Mouse (Mus musculus): Measurements from ENCODE around the gene Ddx17. TPM values are rescaled to one million over a fixed set of nuclear protein-coding genes. Genes with fewer than 3 reads are reported as not detected.
A peak's percentile ranks its signal among the peaks of the same experiment; 100 is the strongest.

The Ddx17 gene
- polyA plus RNA-seq, 1 experiment from 2014 or later: 38.6 TPM

DNA sequence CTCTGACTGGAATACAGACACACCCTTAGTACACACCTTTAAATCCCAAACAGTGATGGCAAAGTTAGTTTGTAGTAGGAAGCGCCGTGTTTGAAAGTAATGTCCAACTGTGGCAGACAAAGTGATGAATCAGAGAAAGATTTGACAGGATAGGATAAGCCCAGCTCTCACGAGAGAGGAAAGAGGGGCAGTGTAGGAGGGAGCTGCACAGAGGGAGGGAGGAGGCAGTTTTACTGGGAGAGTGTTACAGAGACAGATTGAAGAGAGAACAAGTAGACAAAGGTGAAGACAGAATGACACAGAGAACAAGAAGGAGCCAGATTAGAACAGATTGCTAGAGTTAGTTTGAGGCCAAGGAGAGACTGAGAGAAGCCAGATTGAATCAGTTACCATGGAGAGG is 13.1 kb upstream of the Ddx17 start:
- ATAC-seq (replicated peaks; ENCODE audit: low FRiP score, low read depth): no peak
- H3K36me3 ChIP-seq (ENCODE audit: insufficient read depth, low read length): no peaks in the 10 kb centered on the region
- no peak for DNase-seq (ENCODE audit: low spot score)
- H3K4me1 ChIP-seq (replicated peaks; ENCODE audit: insufficient read depth, low read length): no peaks in the 10 kb centered on the region
- H3K4me2 ChIP-seq (ENCODE audit: low read length): no peak overlapping the region
- H3K9me3 ChIP-seq (replicated peaks; ENCODE audit: low read length): no peaks in the 10 kb centered on the region
- WGBS: 69% methylated on average over 3 of the region's 3 CpGs
- no peak overlapping the region for H3K4me3 ChIP-seq (replicated peaks; ENCODE audit: low read depth, low read length)
- H3K9ac ChIP-seq (ENCODE audit: low read depth, low read length): no peak overlapping the region
- TF ChIP-seq CTCF (IDR thresholded peaks at IDR 0.05; ENCODE audit: low read depth): no peak
- H3K27ac ChIP-seq: no peak overlapping the region
- no peaks in the 10 kb centered on the region for H3K27me3 ChIP-seq (ENCODE audit: insufficient read depth, low read length)

GRCm38 (mm10) chr15:79552566-79552965 is 6.0 kb upstream of the Ddx17 start:
- TF ChIP-seq CTCF (IDR thresholded peaks at IDR 0.05; ENCODE audit: low read depth): no peak
- H3K4me3 ChIP-seq (replicated peaks; ENCODE audit: low read depth, low read length): no peak overlapping the region
- no peak for DNase-seq (ENCODE audit: low spot score)
- no peak overlapping the region for H3K9ac ChIP-seq (ENCODE audit: low read depth, low read length)
- H3K4me1 ChIP-seq (replicated peaks; ENCODE audit: insufficient read depth, low read length): no peaks in the 10 kb centered on the region
- ATAC-seq (replicated peaks; ENCODE audit: low FRiP score, low read depth): no peak
- 64% methylated on average over 5 of the region's 5 CpGs for WGBS
- H3K27ac ChIP-seq: no peak overlapping the region
- no peaks in the 10 kb centered on the region for H3K27me3 ChIP-seq (ENCODE audit: insufficient read depth, low read length)
- no peak overlapping the region for H3K4me2 ChIP-seq (ENCODE audit: low read length)
- no peaks in the 10 kb centered on the region for H3K36me3 ChIP-seq (ENCODE audit: insufficient read depth, low read length)
- no peaks in the 10 kb centered on the region for H3K9me3 ChIP-seq (replicated peaks; ENCODE audit: low read length)

- Histone ChIP-seq H3K9me3 (replicated peaks; ENCODE audit: low read length) (no peaks in the 10 kb centered on the region), H3K27ac (no peak overlapping the region), H3K36me3 (ENCODE audit: insufficient read depth, low read length) (peaks cover 1% of the 10 kb centered on the region), H3K4me1 (replicated peaks; ENCODE audit: insufficient read depth, low read length) (no peaks in the 10 kb centered on the region; the same call in 1 of the 2 replicates), H3K4me3 (replicated peaks; ENCODE audit: low read depth, low read length) (no peak overlapping the region), H3K9ac (ENCODE audit: low read depth, low read length) (no peak overlapping the region), H3K4me2 (ENCODE audit: low read length) (no peak overlapping the region), H3K27me3 (ENCODE audit: insufficient read depth, low read length) (no peaks in the 10 kb centered on the region)
- DNase-seq (ENCODE audit: low spot score) (no peak), ATAC-seq (replicated peaks; ENCODE audit: low FRiP score, low read depth) (no peak)
- TF ChIP-seq CTCF (IDR thresholded peaks at IDR 0.05; ENCODE audit: low read depth): no peak
- 97% methylated on average over 2 of the region's 2 CpGs for WGBS
These were observed 1.7 kb upstream of the Ddx17 start for GRCm38 (mm10) chr15:79548226-79548625.

DNA sequence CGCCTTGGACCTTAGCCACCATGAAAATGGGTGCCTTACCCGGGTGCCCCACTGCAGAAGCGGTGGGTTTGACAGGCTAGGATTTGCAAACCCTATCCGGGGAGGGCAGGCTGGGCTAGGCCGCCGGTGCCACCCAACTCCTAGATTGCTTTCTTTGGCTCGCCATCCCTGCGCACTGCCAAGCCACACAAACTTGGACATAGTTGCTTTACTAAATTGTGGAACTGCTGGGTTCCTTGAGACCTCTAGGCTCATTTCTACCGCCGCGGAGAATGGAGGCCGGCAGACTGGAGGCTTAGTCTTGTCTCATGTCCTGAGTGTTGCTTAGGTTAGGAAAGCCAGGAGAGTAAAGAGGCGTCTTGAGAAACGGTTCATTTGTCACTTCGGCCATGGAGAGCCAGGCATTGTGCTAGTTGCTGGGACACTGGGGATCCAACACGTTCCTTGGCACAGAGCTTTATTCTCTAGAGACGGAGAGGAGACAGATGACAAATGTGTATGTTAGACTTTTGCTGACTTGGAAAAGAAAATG is 814 bp upstream of the Ddx17 start:
- Histone ChIP-seq H3K27ac (peak overlapping the region; percentile 97), H3K4me1 (replicated peaks; ENCODE audit: insufficient read depth, low read length) (no peaks in the 10 kb centered on the region; the same call in 1 of the 2 replicates), H3K36me3 (ENCODE audit: insufficient read depth, low read length) (peaks cover 8% of the 10 kb centered on the region), H3K4me2 (ENCODE audit: low read length) (peak overlapping the region; percentile 64), H3K4me3 (replicated peaks; ENCODE audit: low read depth, low read length) (peak overlapping the region; percentile 33; the same call in 1 of the 2 replicates), H3K27me3 (ENCODE audit: insufficient read depth, low read length) (no peaks in the 10 kb centered on the region), H3K9me3 (replicated peaks; ENCODE audit: low read length) (no peaks in the 10 kb centered on the region), H3K9ac (ENCODE audit: low read depth, low read length) (peak overlapping the region; percentile 64; the same call in 1 of the 2 replicates)
- WGBS: 84% methylated on average over 17 of the region's 17 CpGs
- ATAC-seq (replicated peaks; ENCODE audit: low FRiP score, low read depth) (peak; percentile 5; the same call in 1 of the 2 replicates), DNase-seq (ENCODE audit: low spot score) (no peak)
- no peak for TF ChIP-seq CTCF (IDR thresholded peaks at IDR 0.05; ENCODE audit: low read depth)

DNA sequence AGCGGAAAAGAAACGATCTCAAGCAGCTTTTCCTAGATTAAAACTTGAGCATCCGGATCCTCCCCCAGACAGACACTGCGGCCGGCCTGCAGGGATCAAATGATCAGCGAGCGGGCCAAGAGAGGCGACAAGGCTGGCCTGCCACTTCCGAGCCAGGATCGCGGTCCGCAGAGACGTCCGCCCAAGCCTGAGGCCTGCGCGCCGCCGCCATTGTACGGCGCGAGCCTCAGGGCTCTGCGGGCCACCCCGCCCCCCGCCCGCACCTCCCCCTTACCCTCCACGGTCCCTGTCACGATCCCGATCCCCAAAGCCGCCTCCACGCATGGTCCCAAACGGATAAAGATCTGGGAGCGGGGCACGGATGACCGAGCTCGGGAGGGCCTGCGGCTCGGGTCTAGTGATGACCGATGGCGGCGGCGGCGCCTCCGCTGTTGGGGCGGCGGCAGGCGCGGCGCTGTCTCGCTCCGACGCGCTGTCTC is 581 bp downstream of the Ddx17 start:
- ATAC-seq (replicated peaks; ENCODE audit: low FRiP score, low read depth) (peak; percentile 66), DNase-seq (ENCODE audit: low spot score) (peak; percentile 90)
- H3K4me1 ChIP-seq (replicated peaks; ENCODE audit: insufficient read depth, low read length): no peaks in the 10 kb centered on the region; the same call in 1 of the 2 replicates
- H3K27ac ChIP-seq: peak overlapping the region; percentile 99
- H3K36me3 ChIP-seq (ENCODE audit: insufficient read depth, low read length): peaks cover 20% of the 10 kb centered on the region
- peak overlapping the region; percentile 75 for H3K4me3 ChIP-seq (replicated peaks; ENCODE audit: low read depth, low read length)
- no peaks in the 10 kb centered on the region for H3K27me3 ChIP-seq (ENCODE audit: insufficient read depth, low read length)
- WGBS: under 1% methylated on average over 51 of the region's 52 CpGs
- TF ChIP-seq CTCF (IDR thresholded peaks at IDR 0.05; ENCODE audit: low read depth): no peak
- peak overlapping the region; percentile 67 for H3K4me2 ChIP-seq (ENCODE audit: low read length)
- H3K9ac ChIP-seq (ENCODE audit: low read depth, low read length): peak overlapping the region; percentile 91
- H3K9me3 ChIP-seq (replicated peaks; ENCODE audit: low read length): no peaks in the 10 kb centered on the region

GRCm38 (mm10) chr15:79545496-79545895 is 1.0 kb downstream of the Ddx17 start:
- Histone ChIP-seq H3K4me3 (replicated peaks; ENCODE audit: low read depth, low read length) (peak overlapping the region; percentile 75), H3K4me1 (replicated peaks; ENCODE audit: insufficient read depth, low read length) (no peaks in the 10 kb centered on the region; the same call in 1 of the 2 replicates)

More at GRCm38 (mm10) chr15:79545496-79545895, 1.0 kb downstream of the Ddx17 start:
- H3K27ac ChIP-seq: peak overlapping the region; percentile 99
- H3K9ac ChIP-seq (ENCODE audit: low read depth, low read length): peak overlapping the region; percentile 91
- WGBS: 4% methylated on average over 3 of the region's 3 CpGs
- H3K27me3 ChIP-seq (ENCODE audit: insufficient read depth, low read length): no peaks in the 10 kb centered on the region
- no peaks in the 10 kb centered on the region for H3K9me3 ChIP-seq (replicated peaks; ENCODE audit: low read length)
- H3K36me3 ChIP-seq (ENCODE audit: insufficient read depth, low read length): peaks cover 24% of the 10 kb centered on the region
- no peak for DNase-seq (ENCODE audit: low spot score)
- no peak for TF ChIP-seq CTCF (IDR thresholded peaks at IDR 0.05; ENCODE audit: low read depth)
- H3K4me2 ChIP-seq (ENCODE audit: low read length): peak overlapping the region; percentile 67
- ATAC-seq (replicated peaks; ENCODE audit: low FRiP score, low read depth): no peak
